Mouse (Mus musculus) cerebellum, adult 2 months (tissue): Measurements from ENCODE around the gene Mx1. TPM values are rescaled to one million over a fixed set of nuclear protein-coding genes. Genes with fewer than 3 reads are reported as not detected.

Experiments used
- DNase-seq, 2 experiments: peaks; one replicate each; pipeline ENCODE4 v3.0.0; 2021
- H3K27ac ChIP-seq: fragments of 200-500 bp; 2 replicates; pipeline ENCODE4 v1.5.1; 2012; ENCODE audit warnings: low read length, control low read depth, inconsistent platforms; ENCODE audit not compliant: insufficient read depth
- H3K27me3 ChIP-seq: fragments of 200-500 bp; 2 replicates; pipeline ENCODE4 v1.6.1; 2012; ENCODE audit warnings: inconsistent platforms, mild to moderate bottlenecking, low read length, moderate library complexity; ENCODE audit not compliant: control insufficient read depth, insufficient read depth
- H3K4me1 ChIP-seq: fragments of 200-500 bp; 2 replicates; pipeline ENCODE4 v1.6.1; 2011; ENCODE audit warnings: low read length; ENCODE audit not compliant: control insufficient read depth, insufficient read depth
- H3K4me3 ChIP-seq: fragments of 200-500 bp; replicated peaks from 2 replicates; pipeline ENCODE3; 2011; ENCODE audit warnings: mild to moderate bottlenecking, low read depth, low read length, control low read depth; ENCODE audit not compliant: insufficient read depth
- CTCF ChIP-seq: fragments of 200-500 bp; IDR thresholded peaks from 2 replicates; pipeline ENCODE4 v1.5.1; 2011; ENCODE audit warnings: low read depth, mild to moderate bottlenecking, control low read depth, low read length, moderate library complexity, borderline replicate concordance; ENCODE audit not compliant: insufficient read depth
- POLR2A ChIP-seq: fragments of 200-500 bp; IDR thresholded peaks from 2 replicates; pipeline ENCODE4 v1.6.1; 2011; ENCODE audit warnings: low read length, control low read depth, borderline replicate concordance; ENCODE audit not compliant: insufficient read depth
- WGBS: fragments of 180-500 bp; shearing (Covaris S2); methylation state at CpG from one replicate; pipeline ENCODE4 v1.1.7; 2018; 5-methylcytosine and 5-hydroxymethylcytosine counted together
- polyA plus RNA-seq: library from polyadenylated mRNA; depleted of rRNA; stranded (reverse); fragments of >200 nt; gene quantifications from 2 replicates; pipeline ENCODE4 v1.2.3, GENCODE M21; 2012; rRNA removed

Gene Mx1
- polyA plus RNA-seq, 1 experiment = 0.10 TPM

DNA sequence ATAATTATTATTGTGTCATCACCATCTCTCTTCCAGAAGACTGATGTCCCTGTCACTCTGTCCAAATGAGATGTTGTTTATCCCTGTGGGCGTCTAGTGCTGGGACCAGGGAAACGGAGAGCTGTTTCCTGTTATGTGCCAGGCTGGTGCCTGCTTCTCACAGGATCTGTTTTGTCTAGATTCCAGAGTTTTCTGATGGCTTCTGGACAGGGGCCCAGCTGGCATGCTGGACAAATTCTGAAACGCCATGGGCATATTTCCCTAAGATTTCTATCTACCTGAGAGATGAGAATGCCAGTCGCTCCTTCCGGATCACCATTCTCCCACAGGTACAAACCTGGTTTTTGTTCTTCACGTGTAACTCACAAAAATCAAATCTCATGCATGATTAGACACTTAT lies 41.0 kb downstream of the Mx1 start:
- WGBS = 15% methylated on average over 6 of the region's 6 CpGs
- Histone ChIP-seq H3K4me1 (no peaks in the 10 kb centered on the region), H3K27ac (no peak overlapping the region), H3K27me3 (no peaks in the 10 kb centered on the region), H3K4me3 (no peak overlapping the region)
- DNase-seq = peak in 1 of 2 experiments; percentile 33
- TF ChIP-seq POLR2A = no peak
- no peak for TF ChIP-seq CTCF

DNA sequence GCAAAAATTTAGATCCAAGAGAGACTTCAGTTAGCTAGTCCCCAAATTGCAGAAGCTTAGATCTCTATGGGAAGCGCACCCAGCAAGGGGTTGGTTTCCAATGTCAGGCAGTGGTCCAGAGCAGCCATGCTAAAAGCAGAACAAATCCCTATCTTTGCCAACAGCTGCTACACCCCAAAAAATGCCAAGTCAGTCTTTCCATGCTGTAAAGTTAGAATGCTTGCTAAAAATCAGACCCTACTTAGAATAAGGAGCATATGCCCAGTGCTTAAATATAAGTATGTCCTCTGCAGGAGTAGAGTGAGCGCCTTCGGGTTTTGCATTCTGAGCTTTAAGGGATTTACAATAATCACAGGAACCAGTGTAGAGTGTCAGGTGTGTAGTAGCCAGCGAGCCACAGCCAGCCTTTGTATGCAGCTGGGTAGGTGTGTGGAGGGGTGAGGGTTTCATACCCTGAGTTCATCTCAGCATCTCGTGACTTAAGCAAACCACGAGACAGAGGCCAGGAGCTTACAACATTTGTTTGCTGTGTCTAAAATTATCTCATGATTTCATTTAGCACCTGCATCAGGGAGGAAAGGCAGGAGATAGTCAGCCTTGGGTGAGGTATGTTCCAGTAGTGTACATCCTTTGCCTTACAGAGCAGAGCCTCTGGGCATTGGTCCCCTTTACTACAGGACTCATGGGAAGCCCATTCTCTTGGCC lies 43.8 kb downstream of the Mx1 start:
- H3K4me1 ChIP-seq = no peaks in the 10 kb centered on the region
- no peak overlapping the region for H3K27ac ChIP-seq
- H3K27me3 ChIP-seq = no peaks in the 10 kb centered on the region
- DNase-seq = no peak
- TF ChIP-seq POLR2A (no peak), CTCF (no peak)
- H3K4me3 ChIP-seq = no peak overlapping the region
- WGBS = 94% methylated on average over 6 of the region's 6 CpGs

DNA sequence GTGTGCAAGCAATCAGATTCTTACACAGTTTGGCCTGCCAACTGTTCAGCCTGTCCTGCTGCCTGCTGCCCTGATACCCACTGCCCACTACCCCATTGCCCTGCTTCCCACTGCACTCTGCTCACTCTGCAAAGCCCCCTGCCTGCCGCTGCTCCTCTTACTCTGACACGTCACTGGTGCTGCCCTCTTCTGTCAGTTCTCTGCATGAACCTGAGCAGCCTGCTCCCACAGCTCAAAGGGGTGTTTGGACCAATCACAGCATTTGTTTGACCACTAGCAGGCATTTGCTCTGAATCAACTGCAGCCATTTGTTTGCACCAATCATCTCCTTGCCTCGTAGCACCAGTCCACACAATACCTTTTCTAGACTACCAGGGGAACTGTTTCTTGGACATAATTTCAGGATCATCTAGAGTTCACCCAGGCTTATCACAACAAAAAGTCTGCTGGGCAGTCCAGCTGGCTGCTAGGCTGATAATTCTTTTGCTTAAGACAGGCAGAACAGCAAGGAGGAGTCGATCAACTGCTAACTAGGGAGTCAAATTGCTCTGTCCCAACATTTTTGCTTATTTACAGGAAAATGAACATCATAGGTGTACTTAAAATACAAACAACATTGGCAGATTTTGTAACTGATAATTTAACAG lies 44.7 kb downstream of the Mx1 start:
- no peaks in the 10 kb centered on the region for H3K4me1 ChIP-seq
- WGBS = 49% methylated on average over 4 of the region's 4 CpGs
- H3K27ac ChIP-seq = no peak overlapping the region
- DNase-seq = no peak
- TF ChIP-seq POLR2A = no peak
- TF ChIP-seq CTCF = peak; percentile 27; the same call in 1 of the 2 replicates
- no peak overlapping the region for H3K4me3 ChIP-seq
- no peaks in the 10 kb centered on the region for H3K27me3 ChIP-seq

DNA sequence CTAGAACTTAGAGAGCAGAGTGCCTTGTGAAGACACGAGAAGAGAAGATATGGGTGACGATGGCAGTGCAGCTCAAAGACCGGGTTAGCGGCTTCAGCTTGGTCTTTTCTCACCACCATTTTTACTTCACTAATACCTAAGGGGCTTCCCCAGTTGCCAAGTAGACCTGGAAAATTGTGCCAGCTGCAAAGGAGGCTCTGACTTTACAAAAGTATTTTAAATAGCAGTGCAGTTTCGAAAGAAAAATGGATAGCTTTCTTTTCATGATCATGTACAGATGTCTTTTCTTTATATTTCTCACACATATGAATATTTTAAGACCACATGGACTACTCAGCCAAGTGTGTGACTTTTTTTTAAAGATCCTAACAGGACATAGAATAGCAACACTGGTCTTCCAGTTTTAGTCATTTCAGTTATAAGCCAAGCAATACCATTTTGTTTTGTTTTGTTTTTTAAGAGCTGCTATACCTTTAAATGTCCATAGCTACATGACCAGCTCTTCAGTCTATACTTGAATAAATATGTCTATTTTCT lies 57.2 kb downstream of the Mx1 start:
- Histone ChIP-seq H3K4me1 (no peaks in the 10 kb centered on the region), H3K27ac (no peak overlapping the region), H3K4me3 (no peak overlapping the region), H3K27me3 (no peaks in the 10 kb centered on the region)
- DNase-seq = no peak
- TF ChIP-seq CTCF (no peak), POLR2A (no peak)
- WGBS = 97% methylated on average over 5 of the region's 5 CpGs

DNA sequence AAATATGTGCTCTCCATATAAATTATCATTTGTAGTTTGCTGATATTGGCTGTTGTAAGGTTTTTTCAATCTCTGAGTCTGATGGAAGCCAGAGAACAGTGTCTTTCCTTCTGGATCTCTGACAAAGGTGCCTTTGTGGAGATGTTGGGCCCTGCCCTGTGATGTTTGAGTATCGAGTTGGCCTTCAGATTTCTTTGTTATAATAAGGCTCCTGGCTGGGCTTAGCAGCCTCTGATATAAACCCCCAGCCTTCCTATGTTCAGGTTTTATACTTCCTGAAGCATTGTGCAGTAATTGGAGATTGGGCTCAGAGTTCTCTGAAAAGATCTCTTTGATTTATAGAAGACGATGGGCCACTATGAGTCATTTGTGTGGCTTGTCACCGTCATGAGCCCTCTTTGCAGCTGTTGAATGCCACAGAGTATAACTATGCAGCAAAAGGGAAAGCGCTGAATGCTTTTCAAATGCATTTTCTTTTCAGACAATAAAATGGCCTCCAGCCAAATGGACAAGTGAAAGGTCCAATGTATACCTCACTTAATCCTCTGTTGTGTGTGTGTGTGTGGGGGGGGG lies 60.4 kb downstream of the Mx1 start:
- 84% methylated on average over 4 of the region's 4 CpGs for WGBS

DNA sequence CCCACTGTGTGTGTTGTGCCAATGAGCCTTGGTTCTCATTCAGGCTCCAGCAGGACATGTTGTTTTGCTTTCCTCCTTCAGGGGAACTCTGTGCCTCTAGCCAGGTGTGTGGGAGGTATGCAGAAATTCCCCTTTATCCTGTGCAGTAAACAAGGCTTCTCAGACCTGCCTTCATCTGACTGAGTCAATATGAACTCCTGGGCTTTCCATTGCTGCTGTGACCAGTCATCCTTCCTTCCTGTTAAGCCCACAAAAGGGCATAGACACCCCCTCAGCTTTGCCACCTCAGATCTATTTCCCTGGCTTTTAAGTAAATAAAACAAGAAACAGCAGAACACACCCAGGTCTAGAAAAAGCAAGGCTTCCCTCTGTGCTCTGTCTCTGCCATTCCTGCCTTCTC lies 61.0 kb downstream of the Mx1 start:
- Histone ChIP-seq H3K27me3 (no peaks in the 10 kb centered on the region), H3K4me3 (no peak overlapping the region), H3K4me1 (no peaks in the 10 kb centered on the region), H3K27ac (no peak overlapping the region)
- no peak for TF ChIP-seq POLR2A
- TF ChIP-seq CTCF = no peak
- DNase-seq = no peak

More for the DNA sequence above, 60.4 kb downstream of the Mx1 start:
- H3K27me3 ChIP-seq = no peaks in the 10 kb centered on the region
- no peak overlapping the region for H3K4me3 ChIP-seq
- DNase-seq = no peak
- no peaks in the 10 kb centered on the region for H3K4me1 ChIP-seq
- H3K27ac ChIP-seq = no peak overlapping the region
- TF ChIP-seq POLR2A (no peak), CTCF (no peak)

DNA sequence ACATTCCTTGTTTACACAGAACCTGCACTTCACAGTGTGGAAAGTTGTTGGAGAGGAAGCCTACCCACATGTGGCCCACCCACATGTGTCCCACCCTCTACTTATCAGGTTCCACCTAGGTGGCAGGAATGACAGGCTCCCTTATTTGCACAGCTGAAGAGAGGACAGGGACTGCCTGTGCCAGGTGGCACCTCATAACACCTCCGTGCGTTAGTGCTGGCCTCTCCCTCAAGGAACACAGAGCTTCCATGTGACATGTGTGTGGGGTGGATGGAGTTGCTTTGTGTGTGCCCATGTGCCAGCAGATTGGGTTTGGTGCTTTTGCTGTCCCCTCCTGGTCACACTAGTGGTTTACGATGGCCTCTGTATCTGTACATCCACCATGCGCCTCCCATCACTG lies 62.7 kb downstream of the Mx1 start:
- no peak for TF ChIP-seq POLR2A
- TF ChIP-seq CTCF = no peak
- Histone ChIP-seq H3K4me3 (no peak overlapping the region), H3K27ac (no peak overlapping the region), H3K27me3 (no peaks in the 10 kb centered on the region), H3K4me1 (no peaks in the 10 kb centered on the region)
- 92% methylated on average over 4 of the region's 4 CpGs for WGBS
- no peak for DNase-seq

DNA sequence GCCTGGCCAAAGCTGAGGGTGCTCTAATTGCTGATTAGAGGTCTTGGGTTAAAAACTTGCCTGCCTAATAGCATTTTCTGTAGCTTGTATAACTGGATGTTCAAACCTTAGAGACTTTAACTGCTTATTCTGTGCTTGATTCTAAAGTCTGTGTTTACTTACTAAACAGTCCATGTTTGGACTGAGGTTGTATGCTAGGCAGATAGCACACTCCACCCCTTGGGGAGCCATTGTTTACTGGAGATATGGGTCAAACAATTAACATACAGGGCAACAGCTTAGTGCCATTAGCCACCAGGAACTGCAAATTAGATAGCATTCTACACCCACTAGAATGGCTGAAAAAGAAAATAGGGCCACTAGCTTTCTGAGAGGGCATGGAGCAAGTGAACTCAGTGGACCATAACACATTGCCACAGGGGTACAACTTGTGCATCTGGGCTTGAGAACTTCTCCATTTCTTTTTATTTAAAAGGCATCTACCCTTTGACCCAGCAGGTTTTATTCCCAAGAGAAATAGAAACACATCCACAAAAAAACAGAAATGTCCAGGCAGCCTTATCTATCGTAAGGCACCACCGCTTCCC lies 64.7 kb downstream of the Mx1 start:
- TF ChIP-seq CTCF (no peak), POLR2A (no peak)
- no peak for DNase-seq
- WGBS = 88% methylated on average over 2 of the region's 2 CpGs
- Histone ChIP-seq H3K4me1 (no peaks in the 10 kb centered on the region), H3K4me3 (no peak overlapping the region), H3K27me3 (no peaks in the 10 kb centered on the region), H3K27ac (no peak overlapping the region)

Other genes with a start within 250 kb of the Mx1 start
- gene Bace2, start 106.2 kb downstream of the Mx1 start, polyA plus RNA-seq = 2.2 and 2.7 TPM in 2 replicates
- not detected in 2 replicates for gene Fam3b, start 51.9 kb upstream of the Mx1 start, polyA plus RNA-seq
- gene Tmprss2, start 148.3 kb upstream of the Mx1 start, polyA plus RNA-seq = 0.32 and 0.34 TPM in 2 replicates